Comparison of ENCODE assay signal across 9 mouse cellular contexts in the genomic region with DNA sequence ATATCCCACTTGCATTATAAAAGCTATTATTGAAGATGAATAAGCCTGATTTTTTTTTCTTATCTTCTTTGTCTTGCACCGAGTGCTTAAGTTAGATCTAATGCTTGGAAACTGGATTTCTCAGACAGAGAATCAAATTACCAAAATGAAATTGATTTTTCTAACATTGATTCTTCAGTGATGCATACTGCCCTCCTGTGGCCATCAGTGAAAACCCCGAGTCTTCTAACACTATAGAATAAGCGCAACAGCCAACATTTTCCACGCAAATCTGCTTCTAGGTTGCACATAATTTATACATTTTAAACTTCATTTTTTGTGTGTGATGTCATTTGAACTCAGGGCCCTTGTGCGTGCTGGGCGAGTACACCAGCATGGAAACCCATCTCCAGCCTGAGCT. TPM values are rescaled to one million over a fixed set of nuclear protein-coding genes. Genes with fewer than 3 reads are reported as not detected.
DNase-seq lines count a peak whose midpoint lies in the region; ATAC-seq and TF ChIP-seq lines count a peak whose summit lies in the region.
"Had no signal": no experiment of that assay in that cellular context is flagged by ENCODE, and none has a peak within 500 bp of the region (broad histone marks: within the 10 kb centered on the region; RNA-seq: fewer than 3 reads in every experiment).

No protein-coding gene starts in this region.

- no peaks in the 10 kb centered on the region for H3K36me3 ChIP-seq in heart, postnatal 0 days (replicated peaks; ENCODE audit: control insufficient read depth, insufficient read depth, low read length)

- H3K4me2 ChIP-seq in heart, postnatal 0 days (ENCODE audit: low read depth, low read length) = no peak overlapping the region

- DNase-seq in heart, postnatal 0 days (ENCODE audit: low spot score) = peak; percentile 22
- DNase-seq in heart, postnatal 25 days (ENCODE audit: low spot score) = no peak
- DNase-seq in ovary, postnatal 36 days (ENCODE audit: low spot score) = peak; percentile 9
- DNase-seq in ovary, adult 18-20 months (ENCODE audit: low spot score) = no peak
- peak; percentile 8 to 54 for DNase-seq in adrenal gland, postnatal 36 days
- DNase-seq in kidney, postnatal 10 days = peak; percentile 51
- DNase-seq in retina, embryonic 14.5 days (ENCODE audit: low spot score) = peak; percentile 76
- no peak for DNase-seq in spleen, postnatal 4 days (ENCODE audit: low spot score in 2 of 2)

- no peak overlapping the region for H3K4me3 ChIP-seq in heart, postnatal 0 days (ENCODE audit: low read depth, low read length)

- peak; percentile 59 for TF ChIP-seq CTCF in heart, postnatal 0 days (IDR thresholded peaks at IDR 0.05; ENCODE audit: low read depth)

- no peak for TF ChIP-seq EP300 in heart, postnatal 0 days (IDR thresholded peaks at IDR 0.05; ENCODE audit: low read depth)

- H3K4me1 ChIP-seq in heart, postnatal 0 days (ENCODE audit: control insufficient read depth, insufficient read depth) = no peaks in the 10 kb centered on the region

- intact Hi-C loops in heart, postnatal 25 days (cut with DNase I) = no loop called here

- no peaks in the 10 kb centered on the region for H3K27me3 ChIP-seq in heart, postnatal 0 days (ENCODE audit: control insufficient read depth, insufficient read depth, low read length)

- WGBS in heart, postnatal 0 days = 32% methylated on average over 6 of the region's 6 CpGs

- H3K9me3 ChIP-seq in heart, postnatal 0 days (replicated peaks; ENCODE audit: control insufficient read depth, low read length) = no peaks in the 10 kb centered on the region

- no peak overlapping the region for H3K9ac ChIP-seq in heart, postnatal 0 days (replicated peaks; ENCODE audit: low read depth, low read length)

- no peak for ATAC-seq in heart, postnatal 0 days (ENCODE audit: insufficient read depth, low read depth)

- H3K27ac ChIP-seq in heart, postnatal 0 days (ENCODE audit: low read depth) = no peak overlapping the region

RNA-seq across cellular contexts. Expression of gene Faxc, which starts 20.3 kb away (rescaled TPM):
- 1.8 and 2.4 TPM in 2 replicates for total RNA-seq in heart, postnatal 0 days (2014; rRNA removed; ENCODE audit: low replicate concordance)
- 0.40 and 0.43 TPM in 2 replicates for polyA plus RNA-seq in heart, postnatal 0 days (2015; fragmentation: Nextera tagmentation; extraction: Ambion mirVana)
- total RNA-seq in heart, postnatal 25 days (2021) = 1 to 10 TPM in 1 of 2 experiments, under 1 TPM in 1; 0.89 to 1.1 TPM
- total RNA-seq in adrenal gland, postnatal 36 days (2021) = 1 to 10 TPM; 4.0 TPM
- total RNA-seq: neutrophil, adult 5-6 weeks had no signal

Comparison
In these comparisons a context has a peak if more than half of its experiments do, and no peak if none do; other contexts are left out.
1. DNase-seq: peak in heart, postnatal 0 days (single experiment), ovary, postnatal 36 days (single experiment), adrenal gland, postnatal 36 days (2 of 2), kidney, postnatal 10 days (single experiment) and retina, embryonic 14.5 days (single experiment); none in heart, postnatal 25 days (single experiment), ovary, adult 18-20 months (single experiment) and spleen, postnatal 4 days (0 of 2).